Mouse (Mus musculus): ENCODE results near the gene Ccdc63.
"Not testable (repeated sequence)": the region's sequence is repeated elsewhere in the genome, so short reads cannot be mapped to it uniquely, and the experiment has no call there.

Gene Ccdc63

DNA sequence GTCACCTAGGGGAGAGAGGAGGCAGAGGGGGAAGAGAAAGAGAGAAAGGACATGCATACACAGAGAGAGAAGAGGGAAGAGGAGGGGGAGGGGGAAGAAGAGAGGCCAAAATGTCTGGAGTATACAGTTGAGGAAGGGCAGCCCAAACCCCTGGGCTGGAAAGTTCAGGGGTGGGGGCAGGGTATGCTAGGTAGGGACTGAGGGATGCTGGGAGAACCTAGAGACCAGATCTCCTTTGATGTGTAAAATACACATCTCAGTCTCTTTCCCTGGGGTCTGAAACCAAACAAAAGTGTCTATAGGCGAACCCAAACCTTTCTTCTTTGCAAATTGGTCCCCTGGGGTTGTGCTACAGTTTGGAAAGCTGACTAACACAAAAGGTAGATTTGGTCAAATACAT lies 7.5 kb upstream of the Ccdc63 start:
- DNase-seq (ENCODE audit: low spot score), result no peak

DNA sequence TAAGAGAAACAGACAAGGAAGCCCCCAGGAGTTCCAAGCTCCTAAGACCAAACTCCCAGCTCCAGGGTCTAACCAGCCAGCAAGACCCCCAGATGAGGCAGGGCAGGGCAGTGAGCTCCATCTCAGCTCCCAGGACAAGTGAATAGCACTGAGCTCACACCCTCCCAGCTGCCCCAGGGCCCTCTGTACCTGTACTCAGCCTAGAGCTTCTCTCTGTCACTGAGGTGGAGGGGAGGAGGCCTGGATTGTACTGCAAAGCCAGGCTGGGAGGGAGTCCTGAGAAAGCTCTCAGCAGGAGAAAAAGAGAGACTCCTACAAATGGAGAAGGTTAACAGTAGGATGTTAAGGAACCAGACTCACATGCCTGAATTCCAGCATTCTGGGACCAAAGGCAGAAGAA lies 6.0 kb upstream of the Ccdc63 start:
- DNase-seq (ENCODE audit: low spot score), result no peak

DNA sequence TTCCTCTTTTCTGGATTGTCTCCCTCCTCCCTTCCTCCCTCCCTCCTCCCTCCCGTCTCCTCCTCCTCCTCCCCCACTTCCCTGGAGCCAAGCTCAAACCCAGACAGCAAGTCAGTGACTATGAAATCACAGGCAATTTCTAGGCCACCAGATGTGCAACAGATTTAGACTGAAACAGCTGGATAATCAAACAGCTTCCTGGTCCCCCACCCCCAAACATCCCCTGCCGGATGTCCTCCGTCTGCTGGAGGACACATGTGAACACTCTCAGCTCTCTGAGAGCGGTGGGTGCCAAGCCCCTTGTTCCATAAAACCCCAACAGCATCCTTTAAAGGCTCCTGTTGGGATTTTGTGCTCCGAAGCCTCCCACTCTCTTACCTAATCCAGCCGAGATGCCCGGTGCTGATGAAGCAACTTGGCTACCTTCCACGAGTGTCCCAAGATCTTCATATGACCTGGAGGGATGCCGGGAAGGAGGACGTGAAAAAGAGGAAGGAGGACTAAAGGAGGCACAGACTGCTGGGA lies 5.5 kb upstream of the Ccdc63 start:
- DNase-seq (ENCODE audit: low spot score), result peak; percentile 58

DNA sequence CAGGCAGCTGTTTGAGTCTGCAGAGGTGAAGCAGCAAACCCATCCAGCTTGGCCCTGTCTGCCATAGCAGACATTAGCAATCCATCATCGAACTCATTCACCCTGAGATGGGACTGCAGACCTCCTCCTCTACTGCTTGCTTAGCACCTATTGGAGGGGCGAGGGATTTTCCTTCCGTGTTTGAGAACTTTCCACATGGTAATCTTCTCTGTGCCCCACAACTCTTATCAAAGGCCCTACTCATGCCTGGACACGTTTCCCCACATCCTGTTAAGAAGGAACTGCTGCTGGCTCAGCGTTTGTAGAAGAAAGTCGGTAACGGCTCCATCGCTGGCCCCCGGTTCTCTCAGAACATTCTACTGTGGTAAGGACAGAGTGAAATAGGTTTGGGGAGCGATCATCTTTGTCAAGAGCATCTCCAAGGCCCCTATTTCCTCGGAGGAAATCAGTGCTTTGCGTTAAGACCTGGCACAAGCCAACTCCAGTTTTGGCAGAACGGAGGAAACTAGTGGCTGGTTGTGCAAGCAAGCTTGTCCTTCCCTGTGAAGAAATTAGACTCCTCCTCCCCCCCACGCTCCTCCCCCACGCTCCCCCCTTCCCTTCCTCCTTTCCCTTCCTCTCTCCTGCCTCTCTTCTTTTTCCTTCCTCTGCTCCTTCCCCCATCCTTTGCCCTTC lies 4.9 kb upstream of the Ccdc63 start:
- DNase-seq (ENCODE audit: low spot score), result peak; percentile 63

DNA sequence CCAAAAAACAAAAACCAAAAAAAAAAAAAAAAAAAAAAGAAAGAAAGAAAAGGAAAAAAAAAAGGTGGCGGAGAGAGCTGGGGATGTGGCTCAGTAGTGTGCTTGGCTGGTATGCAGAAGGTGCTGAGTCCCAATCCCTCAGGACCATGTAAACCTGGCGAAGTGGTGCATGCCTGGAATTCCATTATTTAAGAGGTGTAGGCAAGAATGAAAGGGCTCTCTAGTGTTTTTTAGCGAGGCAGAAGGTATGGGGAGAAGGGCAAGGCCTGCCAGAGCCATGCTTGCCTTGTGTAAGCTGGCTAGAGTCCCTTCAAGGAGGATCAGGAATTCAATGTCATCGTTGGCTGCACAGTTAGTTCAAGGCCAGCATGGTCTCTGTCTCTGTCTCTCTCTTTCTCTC lies 4.2 kb upstream of the Ccdc63 start:
- DNase-seq (ENCODE audit: low spot score), result no peak

DNA sequence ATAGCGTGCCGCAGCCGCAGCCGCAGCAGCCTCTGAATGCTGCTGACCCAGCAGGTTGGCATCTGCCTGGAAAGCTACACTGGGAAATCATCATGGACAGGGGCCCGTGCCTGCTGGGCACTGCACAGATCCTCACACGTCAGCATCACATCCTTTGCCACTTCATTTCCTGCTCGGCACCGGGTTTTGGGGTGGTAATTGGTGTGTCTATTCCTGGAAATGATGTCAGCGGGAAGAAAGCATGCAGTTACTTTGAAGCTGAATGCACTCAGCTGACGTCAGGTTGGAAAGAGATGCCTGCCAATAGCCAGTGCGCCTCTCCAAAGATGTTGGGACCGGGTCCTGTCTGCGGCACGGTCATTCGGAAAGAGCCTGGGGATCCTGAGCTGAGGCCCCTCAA lies 2.9 kb upstream of the Ccdc63 start:
- DNase-seq (ENCODE audit: low spot score), result no peak

DNA sequence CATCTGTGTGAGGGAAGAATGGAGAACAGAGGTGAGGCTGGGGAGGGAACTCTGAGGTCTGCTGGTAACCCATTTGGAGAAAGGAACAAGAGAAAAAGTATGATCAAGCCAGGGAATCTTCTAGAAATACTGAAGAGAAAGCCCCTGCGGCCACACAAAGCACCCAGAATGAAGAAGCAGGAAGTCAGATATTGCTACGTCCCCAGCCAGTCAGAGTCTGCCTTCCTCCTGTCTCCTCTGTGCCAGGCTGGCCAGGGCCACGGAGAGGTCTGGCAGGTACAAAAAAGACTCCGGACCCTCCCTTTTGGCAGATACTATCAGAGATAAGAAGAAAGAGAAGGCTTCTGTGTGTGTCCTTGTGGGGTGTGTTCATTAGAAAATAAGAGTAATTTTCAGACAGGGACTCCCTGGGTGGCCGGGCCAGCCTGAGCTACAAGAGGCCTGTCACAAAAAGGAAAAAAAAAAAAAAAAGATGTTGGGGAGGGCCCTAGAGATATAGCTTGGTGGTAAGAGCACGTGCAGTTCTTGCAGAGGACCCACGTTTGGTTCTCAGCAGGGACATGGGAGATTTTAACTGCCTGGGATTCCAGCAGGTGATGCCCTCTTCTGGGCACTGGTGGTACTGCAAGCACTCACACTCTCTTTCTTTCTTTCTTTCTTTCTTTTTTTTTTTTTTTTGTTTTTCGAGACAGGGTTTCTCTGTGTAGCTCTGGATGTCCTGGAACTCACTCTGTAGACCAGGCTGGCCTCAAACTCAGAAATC lies 1.8 kb upstream of the Ccdc63 start:
- DNase-seq (ENCODE audit: low spot score), result peak; percentile 80

DNA sequence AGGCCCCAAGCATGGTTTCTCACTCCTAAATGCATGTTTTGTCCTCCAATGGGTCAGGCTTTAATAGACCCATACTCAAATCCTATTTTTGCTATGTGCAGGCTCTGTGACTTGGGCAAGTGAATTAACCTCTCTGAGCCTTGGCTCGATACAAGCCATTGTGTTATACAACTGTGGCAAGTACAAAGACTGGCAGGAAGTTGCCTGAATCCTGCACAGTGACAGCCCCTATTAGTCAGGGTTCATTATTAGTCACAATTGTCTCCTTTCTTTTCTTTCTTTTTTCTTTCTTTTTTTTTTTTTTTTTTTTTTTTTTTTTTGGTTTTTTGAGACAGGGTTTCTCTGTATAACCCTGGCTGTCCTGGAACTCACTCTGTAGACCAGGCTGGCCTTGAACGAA lies 852 bp downstream of the Ccdc63 start:
- not testable (repeated sequence) for DNase-seq (ENCODE audit: low spot score)

DNA sequence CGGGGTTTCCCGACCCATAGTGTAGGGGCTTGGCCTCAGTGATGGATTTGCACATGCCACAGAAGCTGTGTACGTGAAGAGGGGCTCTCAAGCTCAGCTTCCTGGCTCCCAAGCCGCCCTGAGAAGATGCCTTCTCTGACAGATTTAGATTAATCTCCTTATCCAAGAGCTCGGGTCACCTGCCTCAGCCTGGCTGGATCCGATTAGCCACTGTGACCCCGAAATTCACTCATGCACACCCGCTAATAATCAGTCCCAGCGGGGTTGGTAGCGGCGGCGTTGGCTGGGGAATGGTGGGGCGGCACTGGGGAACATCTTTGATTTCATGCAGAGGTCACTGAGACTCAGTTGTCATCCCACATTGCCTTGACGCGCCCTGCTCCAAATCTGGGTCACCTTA lies 1.8 kb downstream of the Ccdc63 start:
- no peak for DNase-seq (ENCODE audit: low spot score)

DNA sequence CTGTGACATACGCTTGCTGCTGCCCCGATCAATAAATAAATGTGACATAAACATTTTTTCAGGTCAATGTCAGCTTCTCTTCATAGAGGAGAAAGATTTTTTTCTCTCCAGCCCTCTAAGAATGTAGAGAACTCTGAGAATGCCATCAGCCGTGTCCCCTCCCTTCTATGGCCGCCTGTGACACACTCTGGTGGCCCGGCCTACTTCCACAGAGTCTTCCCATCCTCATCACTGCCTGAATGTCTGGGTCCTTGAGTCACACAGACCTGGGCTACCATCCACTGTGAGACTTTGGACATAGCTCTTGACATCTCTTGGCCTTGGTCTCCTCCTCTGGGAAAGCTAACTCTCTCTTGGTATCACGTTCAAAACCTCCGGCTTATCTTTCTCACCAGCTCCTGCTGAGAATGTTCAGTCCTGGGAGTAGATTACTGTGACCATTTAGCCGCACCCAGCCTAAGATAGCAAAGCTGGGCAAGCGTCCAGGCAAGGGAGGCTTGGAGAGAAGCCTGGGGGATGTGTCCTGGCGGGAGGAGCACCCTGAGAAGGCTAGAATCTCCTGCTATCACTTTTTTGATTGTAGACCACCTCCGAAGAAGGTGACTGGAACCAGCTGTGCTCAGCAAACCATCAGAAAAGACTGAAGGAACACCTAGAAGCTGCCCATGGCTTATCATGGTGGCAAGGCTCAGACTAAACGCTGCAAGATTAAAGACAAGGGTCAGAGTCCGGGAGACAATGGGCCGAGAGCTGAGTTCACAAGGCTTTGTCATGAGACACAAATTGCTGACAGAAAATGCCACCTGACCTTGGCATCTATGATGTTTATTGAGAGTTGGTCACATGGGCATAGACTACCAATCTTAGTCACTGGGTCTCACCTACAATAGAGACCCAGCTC lies 3.9 kb downstream of the Ccdc63 start:
- peak; percentile 90 for DNase-seq (ENCODE audit: low spot score)

DNA sequence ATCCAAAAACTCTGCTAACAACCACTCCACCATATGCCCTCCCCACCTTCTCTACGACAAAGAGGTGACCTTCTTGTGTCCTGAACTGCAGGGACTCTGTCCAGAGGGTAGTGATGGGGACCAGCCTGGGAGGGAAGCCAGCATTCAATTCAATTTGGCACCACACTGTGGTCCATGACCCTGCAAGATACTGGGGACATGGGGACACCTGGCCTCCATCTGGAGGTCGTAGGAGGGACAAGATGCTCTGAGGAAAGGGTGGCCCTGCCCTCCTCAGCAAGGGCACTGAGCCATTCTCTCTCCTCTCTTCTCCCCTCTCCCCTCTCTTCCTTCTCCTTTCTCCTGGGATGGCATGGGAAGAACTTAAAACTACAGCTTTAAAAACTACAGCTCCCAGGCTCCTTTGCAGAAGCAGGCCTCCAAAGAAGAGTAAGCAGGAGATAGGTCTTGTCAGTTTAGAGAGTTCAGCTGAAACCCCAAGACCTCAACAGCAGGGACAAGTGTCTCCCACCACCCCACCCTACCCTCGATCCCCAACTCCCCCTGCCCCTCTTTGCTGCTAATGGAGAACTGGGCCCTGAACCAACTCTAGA lies 5.2 kb downstream of the Ccdc63 start:
- no peak for DNase-seq (ENCODE audit: low spot score)

DNA sequence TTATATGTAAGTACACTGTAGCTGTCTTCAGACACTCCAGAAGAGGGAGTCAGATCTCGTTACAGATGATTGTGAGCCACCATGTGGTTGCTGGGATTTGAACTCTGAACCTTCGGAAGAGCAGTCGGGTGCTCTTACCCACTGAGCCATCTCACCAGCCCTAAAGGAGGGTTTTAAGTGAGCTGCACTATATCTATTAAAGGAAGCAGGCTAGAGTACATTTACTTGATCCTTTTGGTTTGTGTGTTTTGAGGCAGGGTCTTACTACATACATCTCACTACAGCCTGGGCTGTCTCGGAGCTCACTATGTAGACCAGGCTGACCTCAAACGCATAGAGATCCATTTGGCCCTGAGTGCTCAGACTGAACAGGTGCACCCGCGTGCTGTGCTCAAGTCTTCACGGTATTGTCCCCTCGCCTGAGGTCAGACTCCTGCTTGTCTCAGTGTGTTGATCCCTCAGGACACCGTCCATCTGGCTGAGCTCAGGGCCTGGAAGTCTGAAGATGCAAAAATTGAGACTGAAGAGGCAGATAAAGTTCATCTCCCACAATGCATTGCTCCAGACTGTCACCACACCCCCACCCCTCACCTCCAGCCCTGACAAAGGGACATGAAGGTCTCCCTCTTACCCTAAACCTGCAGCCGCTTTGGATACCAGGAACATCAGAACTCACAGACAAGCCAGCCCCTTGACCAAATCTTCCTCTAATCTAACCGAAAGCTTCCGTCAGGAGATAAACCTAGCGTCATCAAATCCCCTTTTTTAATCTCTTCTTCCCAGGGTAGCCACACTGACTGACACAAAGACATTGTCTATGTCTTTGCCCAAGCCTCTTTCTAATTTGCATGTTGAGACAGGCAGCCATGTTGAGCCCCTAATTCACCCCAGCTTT lies 6.0 kb downstream of the Ccdc63 start:
- DNase-seq (ENCODE audit: low spot score), result no peak

DNA sequence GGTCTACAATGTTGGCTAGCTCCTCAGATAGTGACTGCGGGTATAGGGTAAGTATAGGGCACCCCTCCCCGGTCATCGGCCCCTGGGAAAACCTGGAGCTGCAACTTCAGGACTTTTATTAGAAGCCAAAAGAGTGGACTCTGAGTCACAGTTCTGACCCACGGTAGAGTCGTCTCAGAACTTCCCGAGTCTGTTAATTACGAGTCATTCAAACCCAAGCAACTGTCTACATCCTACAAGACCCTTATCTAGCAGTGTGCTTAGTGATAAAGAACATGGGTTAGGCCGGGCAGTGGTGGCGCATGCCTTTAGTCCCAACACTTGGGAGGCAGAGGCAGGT lies 7.6 kb downstream of the Ccdc63 start:
- no peak for DNase-seq (ENCODE audit: low spot score)

DNA sequence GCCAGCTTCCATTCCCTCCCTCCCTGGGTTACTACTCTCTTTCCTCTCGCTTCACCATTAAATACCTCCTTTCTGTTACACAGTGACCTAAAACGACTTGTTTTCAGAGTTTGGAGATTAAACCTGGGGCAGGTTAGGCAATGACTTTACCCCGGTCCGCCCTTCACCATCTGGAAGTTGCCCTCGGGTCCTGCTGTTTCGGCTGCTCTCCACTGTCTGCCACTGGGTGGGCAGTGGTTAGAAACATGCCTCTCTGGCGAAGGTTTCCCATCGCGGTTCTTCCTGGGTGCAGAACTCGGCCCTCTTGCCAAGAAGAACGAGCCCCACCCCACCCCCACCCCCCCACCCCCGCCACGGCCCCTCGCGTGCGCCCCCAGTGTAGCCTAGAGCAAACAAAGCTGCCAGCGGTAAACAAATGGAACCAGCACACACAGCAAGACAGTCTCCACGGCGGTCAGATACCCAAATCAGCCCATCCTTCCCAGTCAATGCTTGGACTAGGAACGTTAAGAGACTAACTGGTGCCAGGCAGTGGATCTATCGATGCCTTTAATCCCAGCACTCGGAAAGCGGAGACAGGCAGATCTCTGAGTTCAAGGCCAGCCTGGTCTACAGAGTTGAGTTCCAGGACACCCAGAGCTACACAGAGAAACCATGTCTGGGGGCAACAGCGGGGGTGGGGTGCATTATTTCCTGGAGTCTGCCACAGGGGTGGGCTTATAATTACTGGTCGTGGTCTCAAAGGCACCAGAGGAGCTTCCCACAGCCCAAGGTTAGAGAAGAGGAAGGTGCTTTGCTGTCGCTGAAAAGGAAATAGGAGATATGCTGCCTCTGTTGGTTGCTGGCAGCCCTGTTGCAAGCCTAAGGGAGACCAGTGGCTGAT lies 8.2 kb downstream of the Ccdc63 start:
- no peak for DNase-seq (ENCODE audit: low spot score)

DNA sequence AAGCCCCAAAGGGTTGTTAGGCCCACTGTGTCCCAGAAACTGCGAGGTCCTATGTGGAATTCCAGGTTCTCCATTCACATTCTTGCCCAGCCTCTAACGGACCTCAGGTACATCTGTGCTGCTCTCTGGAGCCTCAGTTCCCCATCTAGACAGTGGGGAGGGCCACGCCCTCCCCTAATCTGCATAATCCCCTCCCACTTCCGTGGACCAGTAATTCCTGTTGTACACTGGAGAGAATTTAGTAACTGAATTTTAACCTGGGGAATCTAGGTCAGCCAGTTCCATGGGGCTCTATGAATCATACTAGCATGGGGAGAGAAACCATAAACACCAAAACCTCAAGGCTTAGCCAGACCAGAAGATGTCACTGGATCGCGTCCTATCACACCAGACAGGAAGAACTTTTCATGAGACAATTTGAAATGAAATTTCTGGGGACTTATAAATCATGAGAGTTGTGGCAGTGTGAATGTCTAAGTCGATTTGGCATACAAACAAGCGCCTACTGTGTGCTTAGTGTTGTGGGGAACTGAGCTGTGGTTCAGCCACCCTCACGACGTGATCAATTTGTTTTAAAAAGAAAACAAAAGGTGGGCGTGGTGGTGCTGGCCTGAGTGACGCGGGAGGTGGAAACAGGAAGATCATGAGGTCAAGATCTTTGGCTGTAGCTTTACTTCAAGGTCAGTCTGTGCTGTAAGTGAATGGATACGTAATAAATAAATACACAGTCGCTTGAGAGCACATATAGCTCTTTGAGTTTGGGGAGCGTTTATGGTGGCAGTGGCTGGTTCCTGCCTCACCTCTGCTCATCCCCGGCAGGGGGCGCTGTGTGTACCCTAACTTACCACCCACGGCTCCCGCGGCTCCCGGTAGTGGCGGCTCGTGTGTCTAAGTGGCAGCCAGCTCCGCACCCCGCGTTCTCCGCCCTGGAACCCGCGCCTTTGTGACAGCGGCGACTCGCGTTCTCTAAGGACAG lies 9.3 kb downstream of the Ccdc63 start:
- peak; percentile 95 for DNase-seq (ENCODE audit: low spot score)

DNA sequence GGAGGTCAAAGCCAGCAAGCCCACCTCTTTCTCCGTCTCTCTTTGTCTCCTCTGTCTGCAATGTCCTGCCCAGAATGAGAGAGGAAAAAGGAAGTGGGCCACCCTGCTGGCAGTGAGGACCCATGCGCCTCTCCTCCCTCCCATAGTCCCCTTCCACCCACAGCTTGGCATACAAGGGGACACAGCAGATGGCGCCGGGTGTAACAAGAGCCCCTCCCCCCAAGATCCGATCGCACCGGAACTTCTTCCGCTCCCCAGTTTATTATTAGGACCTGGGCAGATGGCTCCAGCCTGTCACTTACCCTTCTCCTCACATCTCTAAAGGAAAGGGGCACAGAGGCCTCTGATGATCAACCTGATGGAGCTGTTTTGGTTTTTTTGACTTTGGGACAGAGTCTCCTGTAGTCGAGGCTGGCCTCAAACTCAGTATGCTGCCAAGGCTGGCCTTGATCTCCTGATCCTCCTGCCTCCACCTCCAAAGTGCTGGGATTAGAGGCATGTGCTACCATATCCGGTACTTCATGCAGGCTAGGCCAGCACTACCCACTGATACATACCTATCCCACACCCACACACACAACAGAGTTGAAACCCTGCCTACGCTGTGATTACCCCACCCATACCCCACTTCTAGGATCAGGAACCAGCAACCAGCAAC lies 10.2 kb downstream of the Ccdc63 start:
- DNase-seq (ENCODE audit: low spot score), result no peak

DNA sequence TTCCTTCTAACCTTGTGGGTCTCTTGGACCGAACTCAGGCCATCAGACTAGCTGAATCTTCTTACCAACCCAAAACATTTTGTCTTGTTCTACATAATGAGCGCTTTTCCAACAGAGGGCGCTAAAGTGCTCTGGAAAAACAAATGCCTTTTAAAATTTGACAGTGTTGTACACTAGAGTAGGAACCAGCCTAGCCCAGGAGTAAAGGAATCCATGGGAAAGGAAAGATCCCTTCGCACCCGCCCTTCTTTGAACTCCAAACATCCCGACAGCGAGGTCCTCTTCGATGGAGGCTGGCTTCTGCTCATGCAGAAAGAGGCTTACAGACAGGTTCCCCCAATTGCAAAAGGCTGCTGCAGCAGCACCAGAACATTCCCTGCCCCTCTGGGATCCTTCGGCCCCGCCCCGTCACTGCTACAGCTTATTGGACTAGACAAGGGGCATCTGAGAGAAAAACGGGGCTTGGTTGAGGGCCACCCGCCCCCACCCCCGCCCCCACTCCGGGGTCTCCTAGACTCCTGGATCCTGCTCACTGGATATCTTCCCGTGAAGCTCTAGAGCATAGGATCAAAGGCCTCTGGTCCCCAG lies 11.5 kb downstream of the Ccdc63 start:
- peak; percentile 81 for DNase-seq (ENCODE audit: low spot score)

DNA sequence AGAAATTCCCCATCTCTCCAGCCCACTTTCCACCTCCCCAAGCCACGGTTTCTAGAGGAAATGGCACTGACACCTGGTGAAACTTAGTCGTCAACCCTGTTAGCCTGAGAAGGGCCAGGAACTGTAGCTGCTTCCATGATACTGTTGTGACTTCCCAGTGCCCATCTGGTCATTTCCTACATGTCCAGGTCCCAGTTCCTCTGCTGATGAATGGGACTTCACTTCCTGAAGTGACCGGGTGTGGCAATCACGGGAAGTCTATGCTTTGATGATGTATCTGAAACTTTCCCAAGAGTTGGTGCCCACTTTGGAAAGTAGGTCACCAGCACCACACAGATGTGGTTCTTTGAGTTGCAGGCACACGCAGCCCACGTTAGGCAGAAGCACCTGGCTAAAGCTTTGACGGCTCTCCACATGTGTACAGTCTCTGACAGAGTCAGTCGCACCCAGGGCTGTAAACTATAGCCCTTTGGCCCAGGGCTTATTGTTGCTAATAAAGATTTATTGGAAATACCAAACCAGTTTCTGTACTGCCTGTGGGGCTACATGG lies 15.3 kb downstream of the Ccdc63 start:
- no peak for DNase-seq (ENCODE audit: low spot score)
